8 mouse cellular contexts compared by ENCODE assay signal in the genomic region with DNA sequence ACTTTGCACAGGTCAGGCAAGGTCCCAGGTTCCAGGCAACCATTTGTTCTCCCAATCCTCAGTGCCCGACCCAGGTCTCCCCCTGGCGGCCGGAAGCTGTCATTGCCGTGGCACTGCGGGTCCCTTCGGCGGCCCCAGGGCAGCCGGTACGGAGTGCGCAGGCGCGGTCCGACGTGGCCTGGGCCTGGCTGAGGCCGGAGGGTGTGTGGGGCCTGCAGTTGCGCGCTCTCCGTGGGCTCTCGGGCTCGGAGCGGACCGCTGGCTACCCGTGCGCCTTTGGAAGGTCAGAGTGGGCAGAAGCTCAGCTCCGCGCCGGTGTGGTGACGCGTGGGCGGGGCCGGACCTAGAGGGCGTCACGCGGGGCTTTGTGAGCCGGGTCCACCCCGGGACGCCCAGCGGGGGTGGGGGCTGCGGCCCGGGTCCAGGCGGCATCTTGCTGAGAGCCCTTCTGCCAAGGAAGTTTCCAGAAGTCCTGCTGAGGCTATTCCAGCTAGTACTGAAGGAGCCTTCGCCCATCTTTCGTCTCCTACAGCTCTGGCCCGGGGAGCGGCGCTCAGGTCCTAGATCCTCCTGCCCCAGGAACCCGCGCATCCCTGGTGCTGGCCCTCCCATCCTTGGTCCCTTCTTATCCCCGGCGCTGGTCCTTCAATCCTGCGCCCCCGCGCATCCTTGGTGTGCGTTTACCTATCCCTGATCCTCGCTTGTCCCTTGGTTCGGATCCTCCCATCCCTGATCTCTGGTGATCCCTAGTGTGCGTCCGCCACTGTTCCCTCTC. TPM values are rescaled to one million over a fixed set of nuclear protein-coding genes. Genes with fewer than 3 reads are reported as not detected.
DNase-seq lines count a peak whose midpoint lies in the region; ATAC-seq lines count a peak whose summit lies in the region.

A gene (plus strand): TSS at position 174 of the 775 bp plus-strand sequence.

- H3K27ac ChIP-seq in hindbrain, embryonic 12.5 days = peak within 1 kb of the TSS; percentile 88

- under 1% methylated on average over 50 of the region's 58 CpGs for WGBS in hindbrain, embryonic 12.5 days

- peak within 1 kb of the TSS; percentile 71 for H3K4me2 ChIP-seq in hindbrain, embryonic 12.5 days (replicated peaks)

- no peaks in the 10 kb centered on the region for H3K27me3 ChIP-seq in hindbrain, embryonic 12.5 days

- peak within 1 kb of the TSS; percentile 88 for H3K9ac ChIP-seq in hindbrain, embryonic 12.5 days

- peak; percentile 98 for ATAC-seq in hindbrain, embryonic 12.5 days (ENCODE audit: low FRiP score)

- H3K4me1 ChIP-seq in hindbrain, embryonic 12.5 days = peaks cover 20% of the 10 kb centered on the region

- peak; percentile 94 for DNase-seq in Muller cell, postnatal 12 days (ENCODE audit: inconsistent ontology term)
- DNase-seq in cerebellum, adult 9-11 months = peak; percentile 96
- DNase-seq in frontal cortex, postnatal 10 days (ENCODE audit: low spot score in 2 of 2) = peak; percentile 78 to 92
- peak; percentile 94 to 95 for DNase-seq in layer of hippocampus, postnatal 14 days (ENCODE audit: low spot score in 2 of 2)
- peak; percentile 98 for DNase-seq in lung, postnatal 14 days
- DNase-seq in retina, adult 2 months (ENCODE audit: low read depth, low spot score) = peak; percentile 82
- DNase-seq in thymus, postnatal 36 days = peak; percentile 91 to 94

- H3K36me3 ChIP-seq in hindbrain, embryonic 12.5 days = peaks cover 6% of the 10 kb centered on the region

- no peaks in the 10 kb centered on the region for H3K9me3 ChIP-seq in hindbrain, embryonic 12.5 days (replicated peaks)

- peak within 1 kb of the TSS; percentile 72 for H3K4me3 ChIP-seq in hindbrain, embryonic 12.5 days

RNA-seq across cellular contexts. Expression of the gene that starts here (rescaled TPM):
- polyA plus RNA-seq in hindbrain, embryonic 12.5 days (2016; fragmentation: Nextera tagmentation; extraction: Ambion mirVana) = 47.1 and 52.4 TPM in 2 replicates
- 10 to 100 TPM; 24.6 to 27.0 TPM for total RNA-seq in layer of hippocampus, postnatal 14 days (2021)

Comparison
In these comparisons a context has a peak if more than half of its experiments do, and no peak if none do; other contexts are left out.
1. Peak in every context shown above with its lines: DNase-seq, ATAC-seq, H3K4me3 ChIP-seq and H3K27ac ChIP-seq.